Mouse (Mus musculus) lung, adult 2 months (tissue): Measurements from ENCODE around the gene Cplx3.

Experiments used
- CTCF ChIP-seq: fragments of 200-500 bp; IDR thresholded peaks from 2 replicates; pipeline ENCODE4 v1.5.1; 2011; ENCODE audit warnings: mild to moderate bottlenecking, low read length, control low read depth; ENCODE audit not compliant: insufficient read depth
- POLR2A ChIP-seq: fragments of 200-500 bp; IDR thresholded peaks from 2 replicates; pipeline ENCODE4 v1.6.1; 2011; ENCODE audit warnings: low read depth, mild to moderate bottlenecking, control low read depth, low read length, borderline replicate concordance; ENCODE audit errors: extremely low read depth

- TF ChIP-seq CTCF (no peak), POLR2A (no peak)
These were observed 37.2 kb upstream of the Cplx3 start for GRCm38 (mm10) chr9:57643169-57643855.
